Mouse (Mus musculus): ENCODE measurements at regions not wholly inside any gene's neighbourhood (a gene's known extent, or its start where the extent isn't known, plus 50 kb on each side); places are given as distances from the start of the nearest gene placed in this dataset.

GRCm38 (mm10) chr10:96211189-96211588 lies 74.8 kb downstream of the Gm5426 start:
- TF ChIP-seq CTCF (IDR thresholded peaks at IDR 0.05) (no peak), EP300 (IDR thresholded peaks at IDR 0.05; ENCODE audit: insufficient read depth, low read depth, low read length) (no peak), POLR2A (IDR thresholded peaks at IDR 0.05; ENCODE audit: insufficient read depth, low read depth, low read length) (no peak)

All from heart, adult 2 months (tissue).